Mouse (Mus musculus): ENCODE data around the gene Gpr171. TPM values are rescaled to one million over a fixed set of nuclear protein-coding genes. Genes with fewer than 3 reads are reported as not detected.
"Not testable (repeated sequence)": the region's sequence is repeated elsewhere in the genome, so short reads cannot be mapped to it uniquely, and the experiment has no call there.

The Gpr171 gene
- total RNA-seq (2021) = under 1 TPM in 1 of 2 experiments, not detected in 1; 0.11 TPM

DNA sequence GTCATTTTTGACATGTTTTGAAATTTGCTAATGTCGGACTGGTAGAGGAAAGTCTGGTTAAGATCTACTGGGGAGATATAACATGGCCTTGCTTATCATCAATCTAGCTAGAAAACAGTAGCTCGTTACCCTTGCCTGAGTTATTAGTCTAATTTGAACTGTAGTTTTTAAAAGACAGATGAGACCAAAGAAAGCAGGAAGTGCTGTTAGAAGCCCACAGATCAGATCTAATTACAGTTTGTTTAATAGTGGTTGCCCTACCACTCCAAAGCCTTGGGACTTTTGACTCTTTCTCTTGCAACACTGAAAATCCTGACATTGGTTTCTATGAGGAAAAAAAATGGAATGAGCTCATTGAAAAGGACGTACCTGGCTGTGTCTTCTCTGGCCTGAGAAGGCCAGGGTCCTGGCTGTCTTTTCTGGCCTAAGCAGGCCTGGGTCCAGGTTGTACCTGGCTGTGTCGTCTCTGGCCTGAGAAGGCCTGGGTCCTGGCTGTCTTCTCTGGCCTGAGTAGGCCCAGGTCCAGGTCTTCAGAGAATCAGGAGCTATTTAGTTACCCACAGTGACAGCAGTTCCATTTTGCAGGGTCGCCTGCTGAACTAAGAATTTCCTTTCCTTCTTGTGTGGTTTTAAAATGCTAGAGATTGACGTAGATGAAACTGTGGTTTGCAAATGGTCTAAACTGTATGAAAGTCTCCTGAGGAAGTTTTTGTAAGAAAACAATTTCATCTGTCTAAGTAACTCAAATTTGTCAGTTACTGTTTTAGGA is at the start of gene Gpr171:
Gene Gpr171 (minus strand): TSS at position 604 of the 769 bp plus-strand sequence.
- DNase-seq = no peak
- intact Hi-C loops (cut with DNase I) = no loop called here

DNA sequence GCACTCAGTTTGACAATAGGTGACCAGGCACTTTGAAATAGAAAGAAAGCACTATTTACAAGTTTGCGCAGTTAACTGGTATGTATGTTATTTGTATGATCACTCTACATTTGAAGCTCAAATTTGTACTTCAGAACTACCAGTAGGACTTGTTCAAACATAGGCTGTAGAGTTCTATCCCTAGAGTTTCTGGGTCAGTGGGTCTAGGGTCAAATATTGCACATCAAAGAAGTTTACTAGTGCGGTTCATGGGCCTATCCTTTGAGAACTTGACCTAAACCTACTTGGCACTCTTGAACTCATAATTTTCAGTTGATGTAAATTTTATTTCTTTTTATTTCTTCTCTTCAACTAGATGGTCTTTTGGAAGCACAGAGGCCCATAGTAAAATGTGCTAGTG is 49.0 kb upstream of the Gpr171 start:
- intact Hi-C loops (cut with DNase I) = no loop called here
- DNase-seq = no peak

DNA sequence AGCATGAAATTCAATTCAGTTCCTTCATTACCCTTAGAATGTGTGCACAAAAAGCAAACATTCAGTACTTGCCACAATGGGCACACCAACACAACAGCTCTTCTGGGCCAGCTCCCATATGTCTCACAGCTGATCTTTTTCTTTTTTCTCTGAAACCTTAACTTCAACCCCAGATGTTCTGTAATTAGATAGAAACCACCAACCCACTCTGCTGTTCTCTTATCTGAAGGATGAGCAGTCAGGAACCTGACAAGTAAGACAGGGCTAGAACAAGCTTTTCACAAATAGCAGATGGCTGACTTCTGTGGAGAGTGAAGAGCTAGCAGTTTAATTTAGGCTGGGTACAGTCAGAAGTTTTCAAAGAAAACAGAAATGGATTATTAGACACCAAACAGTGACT is 48.0 kb upstream of the Gpr171 start:
- intact Hi-C loops (cut with DNase I) = no loop called here
- no peak for DNase-seq

DNA sequence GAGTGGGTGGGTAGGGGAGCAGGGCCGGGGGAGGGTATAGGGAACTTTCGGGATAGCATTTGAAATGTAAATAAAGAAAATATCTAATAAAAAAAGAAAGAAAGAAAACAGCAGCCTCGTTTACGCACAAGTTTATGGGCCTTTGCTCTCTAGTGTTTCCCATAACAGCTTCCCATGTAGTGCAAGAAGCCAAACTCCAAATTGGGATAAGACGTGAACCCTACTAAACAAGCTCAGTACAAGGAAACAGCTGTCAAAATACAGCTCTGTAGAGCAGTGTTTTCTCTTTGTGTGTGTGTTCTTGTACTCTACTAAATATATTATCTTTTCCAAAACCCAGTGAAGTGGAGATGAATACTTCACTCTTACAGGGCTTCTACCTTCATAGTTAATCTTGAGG is 43.6 kb upstream of the Gpr171 start:
- intact Hi-C loops (cut with DNase I) = no loop called here
- DNase-seq = no peak

DNA sequence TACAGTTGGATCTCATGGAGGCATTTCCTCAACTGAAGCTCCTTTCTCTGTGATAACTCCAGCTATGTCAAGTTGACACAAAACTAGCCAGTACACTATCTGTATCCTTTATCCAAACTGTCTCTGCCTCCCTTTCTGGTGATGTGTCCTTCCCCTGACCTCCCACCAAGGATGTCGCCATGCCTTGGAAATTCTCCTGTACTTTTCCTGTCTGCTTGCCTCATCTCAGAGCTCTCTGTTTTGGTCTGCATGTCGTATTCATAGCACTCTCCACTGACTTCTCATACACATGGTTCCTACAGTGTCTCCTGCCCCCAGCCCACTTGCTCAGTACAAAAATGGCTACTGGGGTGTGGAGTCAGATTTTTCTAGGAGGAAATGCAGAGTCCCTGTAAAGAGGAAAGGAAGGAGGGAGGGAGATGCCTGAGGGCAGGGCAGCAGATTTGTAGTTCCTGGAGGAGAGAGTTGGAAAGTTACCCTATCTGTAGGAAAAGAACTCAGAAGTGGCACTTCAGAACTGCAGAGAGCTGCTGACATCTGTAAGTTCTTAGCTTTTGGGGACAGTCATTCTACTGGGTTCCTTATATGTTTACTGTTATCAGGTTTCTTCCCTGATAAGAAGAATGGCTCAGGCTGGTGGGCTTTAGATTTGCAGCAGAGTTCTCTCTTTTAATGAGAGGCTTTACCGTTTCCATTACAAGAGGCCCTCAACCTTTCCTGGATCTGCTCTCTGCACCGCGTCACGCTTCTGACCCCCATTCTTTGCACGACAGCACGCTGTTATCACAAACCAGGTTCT is 40.1 kb upstream of the Gpr171 start:
- no peak for DNase-seq
- intact Hi-C loops (cut with DNase I) = no loop called here

DNA sequence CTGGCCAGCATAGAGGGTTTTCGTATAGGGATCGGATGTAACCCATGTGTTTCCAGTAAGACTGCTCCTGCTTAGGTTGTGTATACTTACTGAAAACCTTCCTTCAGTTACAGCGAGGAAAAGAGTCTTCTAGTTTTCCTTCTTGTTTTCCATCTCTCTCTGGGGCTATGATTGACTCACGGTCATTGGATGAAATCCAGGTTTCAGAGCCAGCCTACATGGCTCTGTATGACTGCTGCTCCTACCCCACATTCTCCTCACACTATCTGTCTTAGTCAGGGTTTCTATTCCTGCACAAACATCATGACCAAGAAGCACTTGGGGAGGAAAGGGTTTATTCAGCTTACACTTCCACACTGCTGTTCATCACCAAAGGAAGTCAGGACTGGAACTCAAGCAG is 39.3 kb upstream of the Gpr171 start:
- intact Hi-C loops (cut with DNase I); DNase-seq: not testable (repeated sequence)

DNA sequence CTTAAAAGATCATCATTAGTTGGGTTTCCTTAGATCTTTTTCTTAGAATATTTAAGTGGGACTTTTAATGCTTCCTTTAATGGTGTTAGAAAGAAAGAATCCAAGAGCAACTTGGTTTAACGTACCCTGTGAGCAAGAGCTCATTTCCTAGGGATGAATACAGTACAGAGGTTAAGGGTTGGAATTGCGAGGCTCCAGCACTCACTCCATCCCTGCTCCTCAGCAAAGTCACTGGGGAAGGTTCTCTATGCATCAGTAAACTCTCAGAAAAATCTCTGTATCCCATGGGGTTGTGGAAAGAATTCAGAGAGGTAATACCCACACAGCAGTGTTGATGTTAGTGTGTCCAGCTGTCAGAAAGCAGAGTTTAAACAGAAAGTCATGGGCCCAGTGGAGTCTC is 38.5 kb upstream of the Gpr171 start:
- intact Hi-C loops (cut with DNase I) = no loop called here
- DNase-seq = no peak

DNA sequence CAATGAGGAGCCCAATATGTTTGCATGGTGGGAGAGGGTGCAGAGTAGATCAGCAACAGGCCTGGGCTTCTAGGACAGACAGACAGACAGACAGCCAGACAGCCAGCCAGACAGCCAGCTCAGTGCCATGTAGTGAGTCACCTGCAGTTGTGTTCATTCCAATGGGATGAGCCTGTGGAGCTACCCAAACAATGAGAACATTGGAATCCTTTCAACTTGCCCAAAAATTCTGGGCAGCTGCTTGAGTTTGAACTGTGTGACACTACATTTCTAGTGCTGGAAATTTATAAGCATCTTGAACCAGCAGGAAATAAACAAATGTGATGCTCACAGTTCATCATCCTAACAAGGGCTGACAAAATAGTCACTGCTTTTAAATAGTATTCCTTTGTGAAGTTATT is 38.0 kb upstream of the Gpr171 start:
- intact Hi-C loops (cut with DNase I) = no loop called here

DNA sequence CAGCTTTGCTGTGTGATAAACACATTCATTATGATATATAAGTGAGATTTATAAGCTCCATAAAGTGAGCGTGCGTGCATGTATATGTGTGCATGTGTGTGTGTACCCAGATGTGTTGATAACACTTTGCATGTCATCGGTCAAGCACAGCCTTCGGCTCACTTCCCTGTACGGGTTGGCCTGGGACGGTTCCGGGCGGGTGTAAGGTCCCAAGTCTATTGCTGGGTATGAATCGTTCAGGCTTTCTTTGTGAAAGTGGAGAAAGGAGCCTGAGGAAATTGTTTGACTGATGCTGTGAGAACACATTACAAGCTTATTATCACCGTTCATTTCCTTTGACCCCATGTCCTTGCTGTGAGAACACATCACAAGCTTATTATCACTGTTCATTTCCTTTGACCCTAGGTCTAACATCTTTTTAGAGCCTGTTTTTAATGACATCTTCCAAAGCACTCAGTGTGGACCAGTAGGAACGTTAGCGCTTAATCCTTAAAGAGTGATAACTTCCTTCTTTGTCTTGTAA is 37.4 kb upstream of the Gpr171 start:
- no peak for DNase-seq
- intact Hi-C loops (cut with DNase I) = no loop called here

More for the DNA sequence above, 38.0 kb upstream of the Gpr171 start:
- DNase-seq = no peak

DNA sequence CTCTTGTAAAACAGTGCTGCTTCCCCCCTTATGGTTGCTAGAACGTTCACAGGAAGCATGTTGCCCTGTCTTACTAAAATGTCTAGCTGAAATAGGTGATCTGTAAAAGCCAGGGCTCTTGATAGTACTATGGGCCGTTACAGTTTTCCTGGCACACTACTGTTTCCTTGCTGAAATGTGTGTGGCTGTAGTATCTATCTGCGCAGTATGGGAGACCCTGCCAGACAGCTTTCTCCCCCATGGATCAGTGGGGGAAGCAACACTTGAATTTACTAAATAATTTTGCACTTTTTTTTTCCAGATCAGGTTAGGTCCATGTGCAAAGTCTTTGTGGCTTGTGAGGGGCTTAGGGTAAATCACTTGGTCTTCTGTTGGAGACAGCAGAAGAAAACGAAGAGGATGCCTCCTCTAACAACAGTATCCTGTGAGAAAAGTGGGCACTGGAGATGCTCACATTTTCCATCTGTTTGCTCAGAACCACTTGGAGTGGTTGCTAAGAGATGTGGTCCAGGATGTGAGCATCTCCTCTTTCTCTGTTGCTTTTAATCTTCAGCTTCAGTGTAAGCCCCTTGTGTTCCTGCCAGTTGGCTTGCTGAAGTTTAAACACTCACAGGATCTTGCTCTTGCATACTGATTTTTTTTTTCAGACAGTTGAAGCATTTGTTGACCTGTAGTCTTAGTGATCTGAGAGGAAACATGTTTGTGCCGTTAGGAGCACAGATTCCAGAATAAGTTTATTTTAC is 34.5 kb upstream of the Gpr171 start:
- intact Hi-C loops (cut with DNase I) = no loop called here
- no peak for DNase-seq

DNA sequence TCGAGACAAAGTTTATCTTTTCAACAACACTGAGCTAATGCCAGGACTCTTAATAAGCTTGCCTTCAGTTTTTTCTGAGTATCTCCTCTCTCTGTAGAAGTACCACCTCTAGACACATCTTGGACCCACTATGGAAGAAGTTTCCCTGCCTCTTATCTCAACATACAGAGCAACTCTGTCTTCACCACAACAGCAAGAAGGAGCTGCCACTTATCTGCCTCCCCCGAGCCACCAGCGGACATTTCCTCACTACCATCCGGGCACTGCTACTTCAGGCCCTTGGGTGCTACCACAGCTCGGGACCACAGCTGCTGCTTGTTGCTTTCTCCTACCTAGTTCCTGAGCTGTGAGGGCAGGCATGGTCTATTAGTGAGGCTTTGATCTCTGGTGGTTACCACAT is 31.6 kb upstream of the Gpr171 start:
- intact Hi-C loops (cut with DNase I) = no loop called here
- DNase-seq = no peak

DNA sequence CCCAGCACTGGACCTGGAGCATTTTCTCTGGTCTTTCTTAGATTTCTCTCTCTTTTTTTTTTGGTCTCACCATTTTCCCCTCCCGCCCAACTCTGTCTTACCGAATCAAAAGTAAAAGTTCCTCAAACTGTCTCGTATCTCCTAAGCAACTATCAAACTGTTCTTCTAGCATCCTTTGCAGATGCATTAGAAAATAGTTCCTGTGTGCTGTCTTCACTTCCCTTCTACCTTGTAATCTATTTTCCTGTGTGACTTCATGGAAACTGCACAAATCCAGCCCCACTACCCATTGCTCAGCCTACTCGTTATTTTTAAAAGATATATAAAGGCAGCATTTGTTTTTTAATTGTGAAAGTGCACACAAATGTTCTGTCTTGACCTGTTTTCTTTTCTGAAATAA is 30.3 kb upstream of the Gpr171 start:
- intact Hi-C loops (cut with DNase I) = no loop called here
- no peak for DNase-seq

DNA sequence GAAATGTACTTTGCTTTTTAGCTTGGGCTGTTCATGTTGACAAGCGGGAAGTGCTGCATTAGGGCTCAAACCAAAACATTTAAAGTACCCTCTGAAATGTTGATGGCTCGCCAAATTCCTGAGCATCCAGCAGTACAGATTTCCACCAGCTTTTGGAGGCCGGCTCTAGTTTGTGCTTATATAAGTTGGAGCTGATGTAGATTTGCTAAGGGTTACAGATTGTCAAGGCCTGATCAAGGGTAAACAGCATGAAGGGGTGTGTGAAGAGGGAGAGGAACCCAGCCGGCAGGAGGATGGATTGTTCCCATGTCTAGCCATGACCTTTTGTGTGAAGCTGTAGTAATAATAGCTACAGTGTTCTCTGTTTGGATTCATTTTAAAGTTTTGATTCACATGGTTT is 29.5 kb upstream of the Gpr171 start:
- no peak for DNase-seq
- intact Hi-C loops (cut with DNase I) = no loop called here

DNA sequence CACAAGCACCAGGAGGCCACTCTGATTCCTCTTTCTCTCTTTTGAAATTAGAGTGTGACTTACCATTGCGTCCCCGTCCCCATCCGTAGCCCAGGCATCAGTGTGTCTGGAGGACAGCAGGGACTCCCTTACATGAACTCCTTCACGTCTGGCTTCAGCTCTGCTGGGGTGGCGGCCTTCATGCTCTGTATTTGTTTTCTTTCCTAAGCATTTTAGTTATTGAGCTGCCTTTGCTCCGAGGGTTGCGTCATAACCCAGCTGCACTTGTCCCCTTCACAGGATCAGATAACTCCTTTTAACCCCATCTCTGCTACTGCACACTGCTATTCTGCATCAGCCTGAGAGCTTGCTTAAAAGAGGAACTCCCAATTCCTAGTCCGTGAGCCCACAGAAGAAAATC is 28.8 kb upstream of the Gpr171 start:
- no peak for DNase-seq
- intact Hi-C loops (cut with DNase I) = no loop called here

DNA sequence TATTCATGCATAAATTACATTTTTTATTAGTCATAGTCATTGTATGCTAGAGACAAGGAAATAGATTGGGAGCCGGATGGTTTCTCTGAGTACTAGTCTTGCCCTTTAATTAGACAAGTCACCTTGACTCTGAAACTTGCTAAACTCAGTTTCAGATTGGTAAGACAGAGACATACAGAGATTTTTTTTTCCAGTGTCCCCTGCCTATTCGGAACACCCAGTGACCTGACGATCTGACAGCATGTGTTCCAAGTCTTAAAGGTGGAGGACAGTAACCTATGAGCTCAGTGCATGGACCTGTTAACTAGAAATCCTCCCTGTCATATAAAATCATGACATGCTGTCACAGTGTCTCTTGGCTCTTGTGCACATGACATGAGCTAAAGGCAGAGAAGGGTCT is 27.9 kb upstream of the Gpr171 start:
- DNase-seq = no peak
- intact Hi-C loops (cut with DNase I) = no loop called here

DNA sequence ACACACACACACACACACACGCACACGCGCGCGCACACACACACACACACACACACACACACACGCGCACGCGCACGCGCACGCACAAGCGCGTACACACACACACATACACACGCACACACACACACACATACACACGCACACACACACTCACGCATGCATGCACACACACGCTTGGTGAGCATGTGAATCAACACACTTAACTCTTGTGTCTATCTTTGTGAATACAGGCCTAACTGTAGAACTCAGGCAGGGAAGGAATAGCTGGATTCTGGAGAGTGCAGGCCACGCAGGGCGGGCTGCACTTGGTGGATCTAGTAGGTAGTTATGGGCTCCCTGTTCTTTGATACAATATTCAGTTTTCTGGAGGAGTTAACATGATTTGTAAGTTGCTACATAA is 27.1 kb upstream of the Gpr171 start:
- DNase-seq = no peak
- intact Hi-C loops (cut with DNase I) = no loop called here

DNA sequence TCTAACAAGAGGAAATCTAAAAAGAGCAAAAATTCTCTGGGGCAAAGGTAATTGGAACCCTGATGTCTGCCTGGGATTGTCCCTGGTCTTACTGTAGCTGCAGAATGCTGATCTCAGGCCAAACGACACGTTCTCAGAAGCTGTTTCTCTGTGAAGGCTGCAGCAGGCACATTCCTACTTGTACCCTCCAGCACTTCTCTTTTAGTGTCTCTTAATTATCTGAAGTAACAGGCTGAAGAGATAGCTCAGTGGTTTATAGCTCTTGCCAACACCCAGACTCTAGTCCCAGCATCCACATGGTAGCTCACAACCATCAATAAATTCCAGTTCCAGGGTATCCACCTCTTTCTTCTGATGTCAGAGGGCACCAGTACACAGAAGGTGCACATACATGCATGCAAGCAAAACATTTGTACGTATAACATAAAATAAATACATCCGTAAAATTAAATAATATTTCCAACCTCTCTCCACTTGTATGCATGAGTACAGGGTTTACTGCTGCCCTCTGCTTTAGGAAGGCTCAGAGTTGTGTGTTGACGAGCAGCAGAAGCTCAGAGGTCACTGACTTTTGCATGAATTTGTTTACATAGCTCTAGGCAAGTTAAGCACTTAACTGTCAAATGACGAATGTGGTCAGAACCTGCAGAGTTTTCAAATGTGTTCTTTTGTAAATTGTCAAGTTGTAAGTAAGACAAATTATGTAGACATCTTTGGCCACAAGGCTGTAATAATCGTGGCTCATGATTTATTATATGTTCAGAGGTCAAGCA is 24.3 kb upstream of the Gpr171 start:
- intact Hi-C loops (cut with DNase I) = no loop called here
- DNase-seq = no peak

DNA sequence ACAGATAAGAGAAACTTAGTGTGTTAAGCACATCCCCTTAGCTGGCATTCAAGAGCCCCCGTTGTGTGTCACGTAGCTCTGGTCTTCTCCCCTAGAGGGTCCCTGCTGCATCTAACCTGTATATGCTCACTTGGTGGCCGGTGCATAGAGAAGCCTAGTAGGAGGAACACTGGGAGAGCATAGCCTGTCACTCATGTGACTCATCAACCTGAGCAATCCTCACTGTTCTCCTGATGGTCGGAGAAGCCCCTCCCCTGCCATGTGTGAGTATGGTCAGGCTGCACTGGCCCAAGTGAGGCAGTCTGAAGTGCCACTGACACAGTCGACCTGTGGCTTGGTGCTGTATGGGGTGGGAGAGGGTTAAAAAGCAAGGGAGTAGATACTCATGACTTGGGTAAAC is 23.4 kb upstream of the Gpr171 start:
- DNase-seq = no peak
- intact Hi-C loops (cut with DNase I) = no loop called here

DNA sequence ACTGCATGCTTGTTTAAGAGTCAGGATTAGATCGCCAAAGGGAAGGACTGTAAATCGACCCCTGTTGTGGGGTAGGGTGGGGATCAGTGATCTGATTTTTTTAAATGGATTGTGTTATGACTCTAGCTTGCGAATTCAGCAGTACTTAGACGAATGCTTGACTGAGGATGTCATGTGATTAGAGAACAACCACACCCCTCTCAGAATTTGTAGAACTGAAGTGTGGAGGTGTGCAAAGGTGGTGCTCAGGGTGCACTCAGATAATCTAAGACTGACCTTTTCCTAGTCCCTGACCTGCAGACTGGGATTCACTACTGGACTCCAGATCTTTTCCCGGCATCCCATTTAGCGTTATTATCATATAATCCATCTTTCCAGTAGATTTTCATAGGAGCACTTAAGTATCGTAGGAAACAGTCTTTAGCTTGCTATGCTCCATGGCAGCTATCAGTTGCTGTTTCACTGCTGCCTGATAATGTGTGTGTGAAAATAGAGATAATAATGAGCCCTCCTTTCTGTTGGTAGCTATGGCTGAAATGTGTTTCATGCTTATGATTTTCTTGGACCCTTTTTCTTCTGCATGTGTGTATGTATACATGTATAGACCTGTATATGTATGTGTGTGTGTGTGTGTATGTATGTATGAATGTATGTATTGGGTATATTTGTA is 20.3 kb upstream of the Gpr171 start:
- intact Hi-C loops (cut with DNase I) = loop anchor here (2.0 kb wide), 1 partner anchor 47 kb away; no protein-coding TSS in a partner anchor

More for the DNA sequence above, 20.3 kb upstream of the Gpr171 start:
- DNase-seq = no peak

Measured in heart, postnatal 36 days (tissue).